Mouse (Mus musculus) right cerebral cortex, postnatal 4 days (tissue): ENCODE measurements at regions not wholly inside any gene's neighbourhood (a gene's known extent, or its start where the extent isn't known, plus 50 kb on each side); places are given as distances from the start of the nearest gene placed in this dataset.

ENCODE experiments used
- DNase-seq: peaks from one replicate; pipeline ENCODE4 v3.0.0-alpha.2; 2022

DNA sequence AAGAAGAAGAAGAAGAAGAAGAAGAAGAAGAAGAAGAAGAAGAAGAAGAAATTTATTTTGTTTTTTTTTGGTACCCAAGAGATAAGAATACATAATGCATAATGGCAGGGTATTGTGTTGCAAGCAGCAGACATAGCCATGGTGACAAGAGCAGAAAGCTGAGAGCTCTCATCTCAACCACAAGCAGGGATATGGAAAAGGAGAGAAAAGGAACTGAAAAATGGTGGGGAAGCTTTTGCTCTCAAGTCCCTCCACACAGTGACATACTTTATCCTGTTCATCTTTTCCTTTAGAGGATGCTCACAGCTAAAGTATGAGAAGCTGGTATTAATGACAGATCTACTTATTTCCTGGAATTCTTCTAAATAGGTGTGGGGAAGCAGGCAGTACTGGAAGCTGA lies 115.2 kb upstream of the Pik3r1 start:
- no peak for DNase-seq

DNA sequence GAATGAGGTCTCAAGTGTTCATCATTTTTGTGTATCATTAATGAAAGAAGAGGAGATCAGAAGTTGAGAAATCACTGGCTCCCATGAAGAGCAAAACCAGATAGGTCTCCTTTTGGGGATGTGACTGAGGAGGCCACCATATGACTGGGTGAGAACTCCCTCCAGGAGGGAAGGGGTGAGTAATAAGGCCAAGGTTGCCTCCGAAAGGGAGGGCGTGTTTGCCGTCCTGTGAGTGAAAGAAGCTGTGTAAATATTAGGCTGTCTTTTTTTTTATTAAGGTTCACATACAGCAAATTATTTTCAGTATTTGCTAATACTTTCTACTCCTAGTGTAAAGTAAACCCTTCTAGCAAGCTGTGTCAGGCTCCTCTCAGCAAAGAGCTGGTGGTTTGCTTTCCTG lies 116.7 kb upstream of the Pik3r1 start:
- no peak for DNase-seq

DNA sequence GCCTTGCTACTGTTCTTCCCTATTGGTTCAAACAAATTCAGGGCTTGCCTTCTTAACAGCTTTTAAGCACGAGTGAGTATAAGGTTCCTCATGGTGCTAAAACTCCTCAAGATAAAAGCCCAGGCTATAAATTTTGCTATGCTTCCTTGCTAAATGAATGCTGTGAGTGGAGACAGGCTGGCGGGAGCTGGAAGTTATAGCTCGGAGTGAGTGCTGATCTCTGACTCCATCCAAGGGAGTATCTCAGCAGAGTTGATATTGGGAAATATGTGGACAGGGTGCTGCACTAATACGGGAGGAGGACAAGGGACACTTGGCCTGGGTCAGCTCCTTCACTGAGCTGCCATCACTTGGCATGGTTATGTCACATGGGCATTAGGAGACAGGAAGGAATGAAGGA lies 123.5 kb upstream of the Pik3r1 start:
- no peak for DNase-seq

DNA sequence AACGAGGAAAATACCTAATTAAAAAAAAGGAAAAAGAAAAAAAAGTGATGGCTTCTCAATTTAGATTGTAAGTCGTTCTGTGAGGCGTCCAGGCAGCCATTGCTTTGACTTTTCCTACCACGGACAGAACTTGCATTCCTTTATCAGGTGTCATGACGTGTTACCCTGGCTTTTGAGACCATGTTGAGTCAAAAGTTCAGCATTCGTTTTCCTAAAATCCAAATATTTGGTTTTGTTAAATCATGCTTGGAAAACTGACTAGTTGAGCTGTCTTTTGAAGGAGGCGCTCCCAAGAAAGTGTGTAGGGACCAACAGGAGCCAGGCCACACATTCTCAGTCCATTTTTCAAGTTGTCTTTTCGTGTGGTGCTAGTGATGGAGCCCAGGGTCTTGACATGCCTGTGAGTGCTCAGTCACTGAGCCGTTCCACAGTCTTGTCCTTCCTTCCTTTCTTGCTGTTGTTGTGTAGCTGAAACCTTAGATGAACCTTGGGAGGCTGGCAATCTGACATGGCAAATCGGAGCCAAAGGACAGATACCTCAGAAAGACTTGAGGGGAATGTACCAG lies 125.1 kb upstream of the Pik3r1 start:
- no peak for DNase-seq

DNA sequence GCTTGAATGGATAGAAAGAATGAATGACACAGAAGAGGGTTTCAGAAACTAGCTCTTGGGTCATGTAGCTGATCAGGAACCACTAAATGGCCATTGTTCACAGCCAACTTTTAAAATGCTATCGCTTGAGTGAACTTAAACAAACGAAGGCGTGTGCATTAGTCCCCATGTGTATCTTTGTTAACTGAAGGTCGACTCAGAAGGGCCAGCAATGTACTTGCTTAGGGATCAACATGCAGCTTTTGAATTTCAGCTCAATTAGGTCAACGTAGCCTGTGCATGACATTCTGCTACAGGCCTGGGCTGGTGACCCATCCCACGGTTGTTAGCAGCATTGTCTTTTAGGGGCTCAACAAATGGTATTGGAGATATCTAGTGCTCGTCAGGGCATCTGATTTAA lies 127.1 kb upstream of the Pik3r1 start:
- no peak for DNase-seq

DNA sequence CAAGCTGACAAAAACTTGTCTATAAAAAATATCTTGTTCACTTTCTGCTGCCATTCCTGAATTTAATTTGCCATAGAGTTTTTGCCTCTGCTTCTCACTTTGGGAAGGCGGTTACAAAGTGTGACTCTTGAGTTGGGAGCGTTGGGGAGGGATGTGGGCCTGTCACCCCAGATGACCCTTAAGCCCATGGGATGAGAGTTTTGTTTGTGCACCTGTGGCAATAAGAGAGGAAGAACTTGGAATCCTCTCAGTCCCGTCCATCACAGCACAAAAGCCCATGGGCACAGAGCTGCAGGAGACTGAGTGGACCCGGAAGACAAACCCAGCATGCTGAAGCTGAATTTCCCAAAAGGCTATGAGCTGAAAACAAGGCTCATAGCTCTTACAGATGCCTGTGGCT lies 127.7 kb upstream of the Pik3r1 start:
- no peak for DNase-seq

DNA sequence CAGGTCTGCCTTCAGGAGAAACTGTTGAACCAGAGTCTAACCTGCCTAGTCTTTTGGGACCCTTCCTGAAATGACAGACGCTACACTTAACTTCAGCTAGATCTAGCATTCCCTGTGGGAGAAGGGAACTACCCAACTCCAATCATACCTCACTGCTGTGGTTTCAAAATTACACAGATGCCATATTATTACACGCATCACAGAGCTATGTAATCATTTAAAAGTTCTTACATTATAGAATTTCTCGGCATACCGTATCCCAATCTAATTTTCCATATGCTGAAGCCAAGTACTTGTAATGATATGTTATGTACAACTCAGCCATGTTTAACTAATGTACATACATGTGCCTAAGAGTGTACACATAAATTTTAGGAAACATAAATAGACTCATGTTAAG lies 128.9 kb upstream of the Pik3r1 start:
- no peak for DNase-seq

DNA sequence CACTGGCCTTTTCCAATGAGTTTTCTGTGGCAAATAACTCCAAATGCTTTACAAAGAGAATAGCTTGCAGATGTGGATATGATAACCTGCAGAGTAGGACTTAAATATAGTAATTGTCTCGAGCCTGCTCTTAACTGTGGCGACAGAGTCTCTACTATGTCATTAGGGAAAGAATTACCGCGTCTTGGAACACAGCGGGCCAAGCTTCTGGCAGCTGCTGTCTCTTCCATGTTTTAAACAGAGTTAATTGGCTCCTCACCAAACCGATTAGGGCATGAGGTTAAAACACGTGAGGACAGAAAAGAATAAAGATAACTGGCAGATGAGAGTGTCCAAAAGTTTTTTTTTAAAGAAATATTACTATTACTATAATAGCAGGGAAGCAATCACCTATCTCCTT lies 134.2 kb upstream of the Pik3r1 start:
- no peak for DNase-seq

DNA sequence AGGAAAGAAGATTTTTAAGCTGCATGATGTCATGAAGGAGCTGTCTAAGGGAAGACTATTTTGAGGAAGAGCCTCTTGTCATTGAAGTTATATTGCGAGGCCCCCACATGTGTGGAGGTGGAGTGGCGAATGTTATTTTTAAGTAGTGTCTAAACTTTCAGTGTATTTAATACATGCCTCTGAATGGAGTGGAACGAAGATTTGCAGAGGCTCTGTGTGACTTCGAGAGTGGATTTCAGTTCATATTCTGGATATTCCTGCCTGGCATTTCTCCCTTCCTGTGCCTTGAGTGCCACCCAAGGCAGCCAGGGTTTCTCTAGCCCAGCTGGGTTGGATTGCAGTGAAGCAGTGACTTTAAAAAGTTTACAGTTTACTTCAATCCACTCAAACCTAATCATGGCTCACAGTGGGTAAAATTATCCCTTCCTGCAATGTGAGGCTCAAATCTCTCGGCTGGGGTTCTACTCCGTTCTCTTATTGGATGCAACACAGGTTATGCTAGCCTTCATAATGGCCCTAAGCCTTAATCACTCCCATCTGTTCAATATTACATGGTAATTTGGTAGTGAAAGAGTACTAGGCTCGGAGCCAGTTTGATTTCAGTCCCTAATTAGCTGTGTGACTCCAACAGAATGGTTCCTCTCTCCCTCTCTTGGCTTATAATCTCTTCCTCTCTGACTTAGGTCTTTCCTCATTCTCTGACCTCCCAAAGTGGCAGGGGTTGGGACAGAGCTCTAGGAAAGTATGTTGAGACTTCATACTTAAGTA lies 138.1 kb upstream of the Pik3r1 start:
- no peak for DNase-seq

DNA sequence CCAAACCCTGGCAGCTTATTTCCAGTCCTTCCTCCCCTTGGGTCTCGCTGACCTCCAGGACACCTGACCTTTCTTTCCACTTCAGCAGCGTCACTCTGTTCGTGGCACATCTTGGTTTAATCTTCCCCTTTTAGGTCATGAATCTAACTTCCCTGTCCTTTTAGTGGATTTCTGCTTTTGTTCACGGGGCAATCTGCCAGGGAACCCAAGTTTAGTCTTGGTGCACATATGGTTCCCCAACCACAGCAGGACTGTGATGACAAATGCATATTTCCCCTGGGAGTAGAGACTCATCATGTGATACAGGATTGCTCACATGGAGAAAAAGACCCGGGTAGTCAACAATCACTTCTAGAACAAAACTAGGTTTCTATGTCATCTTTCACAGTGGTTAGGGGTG lies 141.0 kb upstream of the Pik3r1 start:
- peak; percentile 18 for DNase-seq

DNA sequence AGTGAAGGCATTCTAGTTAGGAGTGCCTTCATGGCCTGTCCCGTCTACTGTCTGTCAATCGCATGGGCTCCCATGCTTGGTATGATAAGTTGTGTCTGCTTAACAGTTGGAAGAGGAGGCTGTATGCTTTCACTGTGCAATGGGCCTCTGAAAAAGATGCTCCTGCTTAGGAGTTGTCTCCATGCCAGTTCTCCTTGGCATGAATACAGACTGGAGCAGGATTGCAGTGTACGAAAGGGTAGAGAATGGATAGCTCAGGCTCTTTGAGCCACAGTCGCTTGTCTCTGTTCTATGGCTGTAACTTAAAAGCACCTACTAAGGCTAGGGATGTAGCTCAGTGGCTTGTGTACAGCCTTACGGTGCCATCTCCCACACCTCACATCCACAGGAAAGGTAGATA lies 142.7 kb upstream of the Pik3r1 start:
- DNase-seq: peak; percentile 9

DNA sequence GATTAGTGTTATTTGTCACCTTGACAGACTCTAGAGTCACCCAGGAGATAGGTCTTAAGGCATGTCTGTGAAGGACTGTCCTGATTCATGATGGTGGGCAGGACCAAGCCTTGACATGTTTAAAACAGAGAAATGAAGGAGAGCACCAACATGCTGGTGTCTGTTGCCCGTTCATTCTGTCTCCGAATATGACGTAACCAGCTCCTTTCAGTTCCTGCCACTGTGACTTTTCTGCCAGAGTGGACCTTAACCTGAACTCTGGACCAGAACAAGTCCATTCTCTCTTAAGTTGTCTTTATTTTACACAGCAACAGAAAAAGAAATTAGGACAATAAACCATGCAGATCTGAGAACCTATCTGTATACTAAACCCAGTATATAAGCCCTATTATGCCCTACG lies 146.1 kb upstream of the Pik3r1 start:
- DNase-seq: no peak

DNA sequence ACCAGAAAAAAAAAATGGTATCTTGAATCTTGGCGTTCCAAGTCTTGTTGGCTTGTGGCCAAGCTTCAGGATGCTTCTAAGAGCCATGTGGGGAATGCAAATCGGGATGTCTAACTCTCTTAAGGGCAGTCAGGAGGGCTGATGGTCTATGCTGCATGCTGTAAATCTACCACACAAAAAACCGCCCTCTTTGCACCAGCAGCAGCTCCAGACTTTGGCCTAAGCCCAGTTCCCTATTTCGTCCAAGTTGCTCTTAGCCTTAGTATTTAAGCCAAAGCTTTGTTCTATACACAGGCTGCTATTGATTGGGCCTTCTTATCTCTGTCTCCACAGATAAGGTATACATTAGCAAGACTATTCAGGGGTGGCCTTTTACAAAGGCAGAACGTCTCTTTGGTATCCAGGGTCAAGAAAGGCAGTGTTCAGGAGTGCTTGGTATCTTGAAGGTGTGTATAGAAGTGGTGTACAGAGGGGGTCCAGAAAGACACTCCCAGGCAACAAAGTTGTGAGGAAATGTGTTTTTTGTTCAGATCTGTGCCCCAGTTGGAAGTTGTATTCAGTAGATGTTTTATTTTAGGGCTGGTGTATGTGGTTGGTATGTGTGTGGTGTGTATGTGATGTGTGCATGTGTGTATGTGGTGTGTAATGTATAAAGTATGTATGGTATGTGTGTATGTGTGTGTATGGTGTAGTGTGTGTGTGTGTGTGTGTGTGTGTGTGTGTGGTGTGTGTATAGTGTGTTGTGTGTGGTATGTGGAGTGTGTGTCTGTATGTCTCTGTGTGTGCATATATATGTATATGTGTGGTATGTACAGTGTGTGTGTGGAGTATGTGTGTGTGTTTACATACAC lies 146.9 kb upstream of the Pik3r1 start:
- DNase-seq: peak; percentile 54

DNA sequence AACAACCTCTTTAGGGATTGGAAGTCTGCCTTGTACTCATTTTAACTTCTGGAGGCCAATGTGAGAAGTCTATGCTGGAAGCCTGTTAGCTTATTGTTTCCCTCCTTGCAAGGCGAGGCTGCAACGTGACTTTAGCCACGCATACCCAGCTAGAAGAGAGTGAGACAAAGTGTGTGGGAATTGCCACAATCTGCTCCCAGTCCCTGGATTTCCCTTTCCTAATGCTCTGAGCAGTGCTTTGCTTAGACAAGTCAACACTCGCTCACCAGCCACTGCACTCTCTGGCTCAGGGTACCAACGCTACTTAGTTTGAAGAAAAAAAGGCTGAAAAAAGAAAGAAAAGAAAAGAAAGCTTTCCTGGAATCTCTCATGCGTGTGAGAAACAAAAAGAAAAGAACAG lies 147.5 kb upstream of the Pik3r1 start:
- no peak for DNase-seq

DNA sequence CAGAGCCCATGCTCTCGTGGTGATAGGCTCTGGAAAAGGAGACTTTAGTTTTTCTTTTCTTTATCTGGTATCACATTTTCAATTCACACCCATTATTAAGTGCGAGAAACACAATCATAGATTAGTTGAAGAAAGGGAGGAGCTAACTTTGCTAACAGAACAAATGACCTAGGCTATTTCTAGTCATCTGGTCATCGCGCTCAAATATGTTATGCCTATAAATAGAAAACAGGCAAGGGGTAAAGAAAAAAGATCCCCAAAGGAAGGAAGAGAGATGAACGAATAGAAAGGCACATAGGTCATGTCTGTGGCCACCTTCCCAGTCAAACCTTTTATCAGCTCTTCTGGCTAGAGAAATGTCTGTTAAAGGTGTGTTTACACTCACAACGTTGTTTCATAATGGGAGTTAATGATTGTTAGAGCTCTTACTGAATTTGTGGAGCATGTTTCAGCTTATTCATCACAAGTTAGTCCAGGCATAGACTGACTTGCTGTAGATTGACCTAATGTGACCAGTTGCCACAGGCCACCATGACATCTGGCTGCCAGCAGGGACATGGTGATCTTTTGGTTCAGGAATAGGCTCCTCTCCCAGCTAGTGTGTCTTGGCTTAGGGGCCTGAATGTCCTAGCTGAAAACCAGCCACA lies 148.1 kb upstream of the Pik3r1 start:
- DNase-seq: no peak

DNA sequence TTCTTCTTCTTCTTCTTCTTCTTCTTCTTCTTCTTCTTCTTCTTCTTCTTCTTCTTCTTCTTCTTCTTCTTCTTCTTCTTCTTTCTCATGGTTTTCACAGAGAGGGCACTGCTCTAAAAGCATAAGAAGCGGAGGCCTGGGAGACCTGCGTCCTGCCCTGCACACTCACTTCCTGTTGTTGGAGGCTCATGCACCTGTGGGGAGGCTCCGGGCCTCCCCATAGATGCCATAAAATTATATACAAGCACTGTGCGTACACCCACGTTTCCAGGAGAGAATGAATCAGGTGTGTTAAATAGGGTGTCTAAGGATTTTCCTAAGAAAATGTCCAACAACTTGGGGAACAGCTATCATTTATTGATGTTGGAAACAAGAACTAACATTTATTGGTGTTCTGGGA lies 148.9 kb upstream of the Pik3r1 start:
- DNase-seq: no peak

DNA sequence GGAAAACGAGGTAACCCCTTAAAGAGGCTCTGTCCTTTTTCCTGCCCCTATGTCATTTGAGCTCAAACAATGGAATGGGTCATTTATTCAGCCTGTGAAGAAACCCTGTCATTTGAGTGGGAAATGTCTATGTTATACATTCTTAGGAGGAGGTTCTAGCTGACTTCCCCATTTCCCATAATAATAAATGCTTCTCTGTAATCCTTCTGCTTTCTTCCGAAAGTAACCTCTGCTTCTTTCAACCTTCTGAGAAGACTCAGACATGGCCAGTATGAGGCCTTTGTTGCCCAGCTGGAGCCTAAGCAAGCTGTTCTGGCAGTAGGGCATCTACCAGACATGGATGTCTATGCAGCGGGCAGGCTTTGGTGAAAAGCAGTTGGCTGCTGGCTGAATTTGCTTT lies 150.2 kb upstream of the Pik3r1 start:
- DNase-seq: no peak

DNA sequence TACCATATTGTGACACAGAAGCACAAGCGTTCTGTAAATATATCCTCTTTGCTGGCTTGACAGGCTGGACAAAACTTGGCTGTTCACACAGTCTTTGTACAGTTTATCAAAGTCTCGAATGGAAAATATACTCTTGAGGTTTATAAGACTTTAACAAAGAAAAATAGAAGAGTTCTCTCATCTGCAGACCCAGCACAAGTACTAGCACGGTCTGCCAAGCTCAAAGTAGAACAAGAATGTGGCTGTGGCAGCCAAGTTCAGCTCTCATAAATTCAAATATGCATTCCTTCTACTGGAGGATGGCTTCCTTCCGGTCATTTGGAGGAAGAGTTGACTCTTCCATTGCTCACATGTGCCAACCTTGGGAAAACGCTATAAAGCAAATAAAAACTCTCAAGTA lies 151.2 kb upstream of the Pik3r1 start:
- DNase-seq: no peak

DNA sequence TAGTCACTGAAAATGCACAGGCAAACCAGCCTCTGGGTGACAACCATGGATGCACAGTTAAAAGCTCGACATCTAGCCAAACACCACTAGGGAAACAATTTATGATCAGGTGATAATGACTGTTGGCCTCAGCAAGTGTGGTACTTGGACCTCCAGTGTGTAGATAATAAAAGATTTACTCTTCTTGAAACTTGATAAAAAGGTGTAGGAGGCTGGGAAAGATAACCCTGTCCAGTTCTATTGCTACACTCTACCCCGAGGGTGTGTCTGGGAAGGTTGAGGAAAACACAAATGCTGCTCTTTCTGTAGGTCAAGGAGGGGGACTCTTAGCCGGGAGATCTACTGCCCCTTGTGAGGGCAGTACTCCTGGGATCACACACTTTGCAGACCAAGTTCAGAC lies 152.4 kb upstream of the Pik3r1 start:
- no peak for DNase-seq

DNA sequence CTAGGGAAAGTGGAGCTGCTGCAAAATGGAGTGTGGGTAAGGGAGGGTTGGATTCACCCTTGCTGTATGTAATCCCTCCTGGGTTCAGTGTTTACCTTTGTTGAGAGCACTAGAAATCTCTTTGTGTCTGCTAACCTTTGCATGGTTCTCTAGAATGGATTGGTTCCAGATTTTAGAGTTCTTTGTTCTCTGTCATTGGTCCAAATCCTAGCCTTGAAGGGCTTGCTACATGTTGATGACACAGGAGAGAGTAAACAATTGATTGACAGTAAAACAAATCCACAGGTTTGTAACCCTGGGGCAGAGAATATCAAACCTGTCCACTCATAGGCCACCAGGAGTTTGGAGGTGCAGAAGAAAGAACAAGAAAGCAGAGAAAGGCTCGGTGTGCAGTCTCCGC lies 156.6 kb upstream of the Pik3r1 start:
- DNase-seq: no peak

DNA sequence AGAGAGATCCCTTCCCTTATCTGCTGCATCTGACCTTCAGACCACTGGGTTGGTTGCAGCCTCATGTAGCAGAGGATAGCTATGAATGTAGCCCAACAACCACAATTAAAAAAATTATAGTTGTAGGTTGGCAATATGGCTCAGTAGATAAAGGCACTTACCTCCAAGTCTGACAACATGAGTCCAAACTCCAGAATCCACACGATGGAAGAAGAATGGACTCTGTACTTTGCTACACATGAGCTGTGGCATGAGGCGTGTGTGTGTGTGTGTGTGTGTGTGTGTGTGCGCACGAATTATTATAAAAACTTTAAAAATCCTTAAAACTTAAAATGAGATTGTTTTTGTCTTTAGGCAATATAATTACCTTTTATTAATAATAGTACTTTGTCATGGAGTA lies 163.2 kb upstream of the Pik3r1 start:
- no peak for DNase-seq

DNA sequence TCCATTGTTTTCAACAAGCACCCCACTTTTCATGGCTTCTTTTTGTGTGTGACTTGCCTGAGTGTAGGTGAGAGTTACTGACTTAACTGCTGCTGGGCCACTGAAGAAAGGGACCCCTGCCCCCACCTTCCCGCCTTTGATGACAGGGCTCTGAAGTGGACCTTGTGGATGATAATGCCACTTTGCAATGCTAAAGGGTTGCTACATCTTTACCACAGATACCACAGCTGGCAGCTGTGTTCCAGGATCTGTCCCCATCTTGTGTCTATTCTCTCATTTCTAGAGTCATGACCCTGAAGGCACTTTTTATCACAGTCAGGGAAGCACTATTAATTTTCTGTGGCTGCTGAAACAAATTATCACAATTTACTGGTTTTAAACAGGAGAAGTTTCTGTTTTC lies 163.9 kb upstream of the Pik3r1 start:
- DNase-seq: no peak

DNA sequence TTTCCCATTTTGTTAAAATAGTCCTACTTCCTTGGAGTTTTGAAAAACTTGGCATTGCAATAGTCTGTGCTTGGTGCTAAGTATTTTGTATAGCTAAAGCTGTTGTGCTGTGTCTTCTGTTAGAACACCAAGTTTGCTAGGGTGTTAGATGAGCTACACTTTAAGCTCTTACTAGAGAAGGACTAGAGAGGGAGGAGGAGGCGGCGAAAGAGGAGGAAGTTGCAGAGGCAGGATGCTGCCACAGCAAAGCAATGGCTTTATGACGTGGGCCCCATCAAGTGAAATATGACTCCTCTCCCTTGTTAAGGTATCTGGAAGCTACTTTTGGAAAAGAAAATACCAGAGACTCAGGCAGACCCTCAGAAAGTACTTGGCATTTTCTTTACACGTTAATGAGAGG lies 167.8 kb upstream of the Pik3r1 start:
- DNase-seq: no peak

DNA sequence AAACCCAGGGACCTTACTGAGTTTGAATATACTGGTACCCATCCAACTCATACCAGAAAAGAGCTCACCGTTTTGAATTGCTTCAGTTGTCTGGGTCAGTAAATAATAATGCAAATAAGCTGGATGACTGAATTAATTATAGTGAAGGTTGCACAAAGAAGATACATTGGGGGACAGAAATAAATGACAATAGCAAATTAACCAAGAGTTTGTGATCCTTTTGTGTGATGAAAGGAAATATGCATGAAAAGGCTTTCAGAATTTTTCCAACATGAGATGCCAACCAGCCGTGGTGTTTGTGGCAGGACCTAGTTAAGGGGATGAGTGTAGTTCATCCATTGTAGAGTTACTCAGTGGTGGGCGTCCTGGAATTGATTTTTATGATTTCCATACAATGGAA lies 186.5 kb upstream of the Pik3r1 start:
- no peak for DNase-seq
